Mouse (Mus musculus) thymus, adult 2 months (tissue): ENCODE measurements around the gene Tmem184a.

ENCODE experiments used
- CTCF ChIP-seq: fragments of 200-500 bp; IDR thresholded peaks from 2 replicates; pipeline ENCODE4 v1.5.1; 2012; ENCODE audit warnings: mild to moderate bottlenecking, control low read depth, low read length, moderate library complexity, borderline replicate concordance; ENCODE audit not compliant: control insufficient read depth, poor library complexity, insufficient read depth; ENCODE audit errors: extremely low read depth
- POLR2A ChIP-seq: fragments of 200-500 bp; IDR thresholded peaks from 2 replicates; pipeline ENCODE4 v1.6.1; 2012; ENCODE audit warnings: mild to moderate bottlenecking, low read length, control low read depth, moderate library complexity; ENCODE audit not compliant: control insufficient read depth, poor library complexity, insufficient read depth; ENCODE audit errors: extremely low read depth

GRCm38 (mm10) chr5:139796001-139796620, 23.6 kb downstream of the Tmem184a start:
- TF ChIP-seq CTCF (no peak), POLR2A (no peak)
